Mouse (Mus musculus): ENCODE data around the gene Cdkn2c.
"Not testable (repeated sequence)": the region's sequence is repeated elsewhere in the genome, so short reads cannot be mapped to it uniquely, and the experiment has no call there.

Cdkn2c gene

DNA sequence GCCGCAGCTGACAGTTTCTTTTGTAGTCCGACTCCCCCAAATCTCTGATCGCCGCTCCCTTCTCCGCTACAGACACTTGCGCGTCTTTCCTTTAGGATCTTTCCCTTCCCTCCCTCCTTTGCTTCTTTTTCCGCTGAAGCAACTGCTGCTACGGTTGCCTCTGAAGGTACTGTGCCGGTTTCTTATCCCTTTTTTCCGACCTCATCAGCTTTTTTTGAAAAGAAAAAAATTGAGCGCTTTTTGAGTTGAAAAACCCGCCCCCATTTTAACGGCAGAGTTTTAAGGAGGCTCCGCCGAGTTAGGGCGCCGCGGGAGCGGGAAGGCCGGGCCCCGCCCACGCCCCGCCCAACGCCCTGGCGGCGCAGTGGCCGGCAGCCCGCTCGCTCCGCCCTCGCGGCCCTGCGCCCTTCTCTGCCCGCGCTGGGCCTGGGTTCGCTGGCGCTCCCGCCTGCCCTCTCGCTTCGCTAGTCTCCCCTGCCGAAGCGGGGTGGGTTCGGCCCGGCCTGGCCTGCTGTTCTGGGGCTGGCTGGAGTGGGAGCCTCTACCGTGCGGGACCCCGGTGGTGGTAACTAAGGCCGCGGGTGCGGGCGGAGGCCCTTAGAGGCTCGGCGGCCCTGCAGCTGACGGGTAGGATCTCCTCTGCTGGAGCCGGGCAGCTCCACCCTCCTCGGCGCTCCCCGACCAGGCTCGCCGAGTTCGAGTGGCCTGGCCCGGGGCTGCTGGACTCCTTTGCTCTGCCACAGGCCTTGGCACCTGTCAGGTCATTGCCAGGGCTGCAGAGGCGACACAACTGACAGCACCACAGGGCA is at the start of gene Cdkn2c:
Cdkn2c (minus strand) TSS at position 729 of the 809 bp plus-strand sequence.
- peak; percentile 87 to 88 for DNase-seq (ENCODE audit: low spot score in 2 of 2)

DNA sequence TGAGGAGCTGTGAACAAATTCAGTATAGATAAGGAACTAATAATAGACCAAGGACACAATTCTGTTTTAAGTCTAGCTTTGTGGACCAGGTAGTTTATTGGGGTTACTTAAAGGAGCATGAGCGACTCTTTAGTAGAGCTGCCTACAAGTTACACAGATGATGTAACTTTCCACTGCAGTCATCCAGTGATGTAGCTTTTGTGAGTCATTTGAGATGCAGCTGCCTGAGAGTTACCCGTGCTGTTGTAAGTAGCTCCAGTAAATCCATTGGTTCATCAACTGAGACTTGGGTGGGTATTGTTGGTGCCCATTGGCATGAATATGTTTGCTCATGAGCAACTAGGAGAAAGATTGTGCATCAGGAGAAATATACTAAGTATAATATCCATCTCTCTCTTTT is 38.4 kb upstream of the Cdkn2c start:
- no peak for DNase-seq (ENCODE audit: low spot score in 2 of 2)

DNA sequence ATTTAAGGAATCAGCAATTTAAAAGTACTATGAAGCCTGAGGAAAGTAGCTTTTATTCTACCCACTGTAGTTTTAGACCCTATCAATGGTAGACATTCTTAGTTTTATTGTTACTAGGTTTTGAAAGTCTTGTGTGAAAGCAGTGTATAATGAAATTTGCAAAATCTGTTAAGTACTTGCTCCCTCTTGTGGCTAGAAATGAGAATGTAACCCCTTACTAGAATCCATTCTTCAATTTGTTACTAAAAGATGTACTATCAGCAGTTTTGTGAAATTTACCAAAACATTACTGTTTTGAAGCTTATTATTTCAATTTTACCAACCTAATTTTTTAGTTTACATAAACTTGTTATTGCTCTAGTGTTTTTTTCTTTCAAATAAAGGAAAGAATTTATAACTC is 36.6 kb upstream of the Cdkn2c start:
- DNase-seq (ENCODE audit: low spot score in 2 of 2) = peak in 1 of 2 experiments; percentile 12

DNA sequence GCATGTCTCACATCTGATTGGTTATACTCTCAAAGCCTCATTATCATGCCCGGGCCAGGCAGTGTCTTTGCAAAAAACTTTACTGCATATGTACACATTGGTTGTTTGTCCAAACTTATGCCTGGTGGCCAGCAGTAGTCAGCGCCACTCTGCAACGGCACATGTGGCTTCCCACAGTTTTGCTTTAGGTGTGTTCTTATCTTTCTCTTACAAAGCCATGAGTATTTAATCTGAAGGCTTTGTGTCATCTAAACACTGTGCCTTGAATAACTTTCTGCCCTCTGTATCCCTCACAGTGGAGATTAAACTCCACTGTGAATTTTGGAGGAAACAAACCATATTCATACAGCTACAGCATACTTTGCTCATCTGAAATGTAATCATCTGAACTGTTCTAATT is 33.7 kb upstream of the Cdkn2c start:
- DNase-seq (ENCODE audit: low spot score in 2 of 2) = not testable (repeated sequence)

DNA sequence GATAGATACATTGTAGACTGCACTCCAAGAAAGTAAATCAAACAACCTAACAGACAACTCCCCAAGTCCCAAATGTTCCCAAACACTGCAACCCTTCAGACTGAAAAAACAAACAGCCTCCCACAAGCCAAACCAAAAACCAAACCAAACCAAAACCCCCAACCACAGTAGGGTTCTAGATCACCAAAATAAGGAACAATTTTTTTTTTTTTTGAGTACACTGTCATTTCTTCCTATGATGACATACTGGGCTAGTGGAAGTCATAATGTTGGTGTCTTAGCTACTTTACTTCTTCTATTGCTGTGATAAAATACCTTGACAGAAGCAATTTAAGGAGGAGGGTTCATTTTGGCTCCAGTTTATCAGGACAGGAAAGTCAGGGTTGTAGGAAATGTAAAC is 25.7 kb upstream of the Cdkn2c start:
- DNase-seq (ENCODE audit: low spot score in 2 of 2) = no peak

DNA sequence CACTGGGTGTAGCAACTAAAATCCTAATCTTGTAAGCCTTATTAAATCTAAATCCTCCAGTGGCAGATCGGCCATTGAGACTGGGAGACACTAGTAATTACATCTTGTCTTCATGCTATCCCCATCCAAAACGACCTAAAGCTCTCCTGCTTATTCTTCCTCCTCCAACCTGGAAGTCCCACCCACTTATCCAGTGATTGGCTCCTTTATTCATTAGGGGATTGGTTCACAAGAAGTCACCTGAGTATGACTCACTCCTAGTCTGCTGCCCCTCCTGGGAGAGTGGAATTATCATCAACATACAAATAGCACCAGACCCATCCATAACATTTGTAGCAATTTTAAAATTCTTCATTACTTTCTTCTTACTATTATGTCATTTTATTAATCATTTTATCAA is 16.6 kb upstream of the Cdkn2c start:
- DNase-seq (ENCODE audit: low spot score in 2 of 2) = no peak

DNA sequence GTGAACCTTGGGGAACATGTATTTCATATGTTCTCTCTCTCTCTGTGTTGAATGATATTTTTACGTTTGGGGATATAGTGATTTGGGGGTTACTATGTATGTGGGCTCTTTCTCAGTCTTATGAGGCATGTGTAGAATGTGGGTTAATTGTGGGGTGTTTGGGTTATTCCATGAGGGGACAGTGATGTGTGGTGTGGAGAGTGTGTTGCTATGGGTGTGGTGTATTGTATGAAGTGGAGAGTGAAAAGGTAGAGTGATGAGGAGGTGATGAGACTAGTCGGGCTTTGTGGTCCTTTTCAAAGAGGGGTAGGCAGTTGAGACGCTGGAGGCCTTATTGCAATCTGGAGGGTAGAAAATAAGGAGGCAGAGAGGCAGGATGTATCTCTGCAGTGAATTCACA is 10.2 kb upstream of the Cdkn2c start:
- no peak for DNase-seq (ENCODE audit: low spot score in 2 of 2)

DNA sequence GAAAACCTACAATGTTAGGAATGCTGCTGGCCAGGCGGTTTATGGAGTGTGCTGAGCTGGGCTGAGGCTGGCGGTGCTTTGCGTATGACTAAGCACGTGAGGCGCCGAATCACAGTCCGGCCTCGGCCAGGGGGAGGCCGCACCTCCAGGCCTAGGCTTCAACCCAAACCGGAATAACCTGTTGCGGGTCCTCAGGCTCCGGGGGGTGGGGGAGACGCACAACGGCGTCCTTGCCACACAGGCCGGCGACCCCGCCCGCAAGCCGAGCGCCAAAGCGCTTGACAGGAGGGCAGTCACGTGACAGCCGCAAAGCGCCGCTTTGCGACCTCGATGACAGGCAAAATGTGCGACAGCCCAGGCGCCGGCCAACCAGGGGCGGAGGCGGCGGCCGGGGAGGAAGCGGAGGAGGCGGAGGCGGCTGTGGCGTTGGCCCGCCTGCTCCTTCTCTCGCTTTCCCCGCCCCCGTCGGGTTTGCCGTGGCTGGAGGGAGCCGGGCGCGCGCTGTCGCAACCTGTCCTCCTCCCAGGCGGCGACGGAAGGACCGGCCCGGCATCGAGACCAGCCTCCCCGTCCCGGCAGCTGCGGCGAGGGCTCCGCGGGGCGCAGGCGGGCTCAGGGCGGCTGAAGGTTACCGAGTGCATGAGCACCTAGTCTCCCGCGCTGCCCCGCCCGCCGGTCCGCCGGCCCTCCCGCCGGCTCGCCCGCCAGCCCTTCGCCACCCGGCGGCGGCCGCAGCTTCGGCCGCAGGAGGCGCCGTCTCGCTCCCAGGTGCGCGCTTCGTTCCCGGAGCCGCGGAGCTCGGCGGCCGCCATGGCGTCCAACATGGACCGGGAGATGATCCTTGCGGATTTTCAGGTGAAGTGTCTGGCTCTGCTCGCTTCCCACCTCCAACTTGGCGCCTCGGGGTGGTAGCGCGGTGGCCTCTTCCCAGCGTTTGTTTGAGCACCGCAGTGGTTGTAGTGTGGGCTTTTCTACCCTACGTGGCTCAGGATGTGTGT is 9.5 kb upstream of the Cdkn2c start, which contains the start of gene Faf1:
Faf1 (plus strand) TSS at position 371 of the 998 bp plus-strand sequence.
- peak; percentile 97 to 98 for DNase-seq (ENCODE audit: low spot score in 2 of 2)

DNA sequence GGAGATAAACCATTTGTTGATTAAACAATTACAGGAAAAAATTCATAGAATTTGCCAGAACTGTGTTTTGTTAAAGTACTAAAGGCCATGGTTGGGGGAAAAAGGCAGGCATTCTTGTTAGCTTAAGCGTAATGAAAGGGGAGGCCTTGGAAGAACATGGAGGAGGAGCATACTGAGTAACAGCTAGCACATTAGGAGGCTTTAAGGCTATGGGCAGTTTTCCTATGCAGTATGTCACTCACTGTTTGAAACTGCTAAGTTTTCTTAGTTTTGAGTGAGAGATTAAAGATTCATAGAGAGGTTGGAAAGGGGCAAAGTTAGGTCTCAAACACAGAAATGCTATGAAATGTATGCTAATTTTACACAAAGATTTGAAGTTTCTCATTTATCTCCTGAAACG is 7.1 kb upstream of the Cdkn2c start:
- DNase-seq (ENCODE audit: low spot score in 2 of 2) = no peak

DNA sequence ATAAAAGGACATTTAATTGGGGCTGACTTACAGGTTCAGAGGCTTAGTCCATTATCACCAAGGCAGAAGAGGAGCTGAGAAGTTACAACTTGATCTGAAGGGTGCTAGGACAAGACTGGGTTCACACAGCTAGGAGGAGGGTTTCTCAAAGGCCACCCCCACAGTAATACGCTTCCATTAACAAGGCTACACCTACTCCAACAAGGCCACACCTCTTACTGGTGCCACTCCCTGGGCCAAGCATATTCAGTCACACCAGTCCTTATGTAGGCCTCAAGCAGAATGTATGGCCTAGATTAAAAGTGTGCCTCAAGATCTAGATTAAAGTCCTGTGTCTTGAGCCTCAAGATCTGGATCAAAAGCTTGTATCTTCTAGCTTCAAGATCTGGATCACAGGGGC is 5.0 kb upstream of the Cdkn2c start:
- DNase-seq (ENCODE audit: low spot score in 2 of 2) = no peak

DNA sequence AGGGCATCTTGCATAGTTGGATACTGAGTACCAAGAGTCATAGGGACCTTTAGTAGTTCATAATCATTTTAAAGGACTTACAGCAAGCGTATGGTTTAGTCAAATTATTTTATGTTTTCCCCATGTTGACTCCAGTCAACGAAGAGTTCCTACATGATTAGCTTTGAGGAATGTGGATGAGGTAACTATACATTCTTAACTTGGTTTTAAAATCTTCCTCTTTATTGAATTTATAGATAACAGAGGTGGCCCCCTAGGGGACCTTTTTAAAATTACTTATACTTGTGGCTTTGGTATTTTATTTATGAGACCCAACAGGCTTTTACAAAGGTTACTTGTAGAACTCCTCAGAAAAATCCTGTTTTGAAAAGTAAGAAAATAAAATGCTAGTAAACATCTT is 3.2 kb upstream of the Cdkn2c start:
- peak in 1 of 2 experiments; percentile 34 for DNase-seq (ENCODE audit: low spot score in 2 of 2)

DNA sequence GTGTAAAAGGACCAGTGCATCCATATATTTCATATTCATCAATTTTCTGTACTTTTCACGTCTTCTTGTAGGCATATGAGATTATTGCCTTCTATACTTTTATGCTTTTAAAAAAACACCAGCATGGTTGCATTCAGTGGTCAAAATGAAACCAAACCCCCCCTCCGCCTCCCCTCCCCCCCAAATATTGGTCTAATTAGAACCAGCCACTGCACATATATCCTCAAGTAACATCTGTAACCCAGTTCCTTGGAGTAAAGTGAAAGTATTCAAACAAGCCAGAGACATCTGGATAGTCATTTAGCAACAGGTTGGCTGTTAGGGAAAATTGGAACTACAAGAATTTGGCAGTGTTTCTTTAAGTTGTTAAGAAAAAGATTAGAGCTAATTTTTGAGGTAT is 529 bp upstream of the Cdkn2c start:
- DNase-seq (ENCODE audit: low spot score in 2 of 2) = no peak

DNA sequence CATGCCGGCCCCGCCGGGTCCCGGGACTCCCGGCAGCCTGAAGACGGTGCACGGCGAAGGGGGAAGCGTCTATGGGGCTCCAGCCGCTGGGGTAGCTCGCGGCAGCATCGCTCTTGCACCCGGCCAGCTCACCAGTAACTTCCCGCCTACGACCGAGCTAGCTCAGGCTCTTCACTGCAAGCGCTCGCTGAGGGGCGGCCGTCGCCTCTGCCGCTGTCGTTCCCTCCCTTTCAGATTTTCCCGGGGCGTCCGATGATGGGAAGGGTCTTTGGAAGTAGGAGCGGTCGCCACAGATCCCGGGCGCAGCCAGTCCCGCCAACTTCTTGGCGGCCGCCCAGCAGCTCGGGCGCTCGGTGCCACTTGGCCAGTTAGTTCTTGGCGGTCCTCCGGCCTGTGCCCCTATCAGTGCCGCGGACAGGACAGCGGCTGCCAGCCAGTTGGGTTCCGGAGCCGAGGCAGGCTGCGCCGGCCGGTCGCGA is 968 bp downstream of the Cdkn2c start:
- DNase-seq (ENCODE audit: low spot score in 2 of 2) = peak; percentile 43 to 56

DNA sequence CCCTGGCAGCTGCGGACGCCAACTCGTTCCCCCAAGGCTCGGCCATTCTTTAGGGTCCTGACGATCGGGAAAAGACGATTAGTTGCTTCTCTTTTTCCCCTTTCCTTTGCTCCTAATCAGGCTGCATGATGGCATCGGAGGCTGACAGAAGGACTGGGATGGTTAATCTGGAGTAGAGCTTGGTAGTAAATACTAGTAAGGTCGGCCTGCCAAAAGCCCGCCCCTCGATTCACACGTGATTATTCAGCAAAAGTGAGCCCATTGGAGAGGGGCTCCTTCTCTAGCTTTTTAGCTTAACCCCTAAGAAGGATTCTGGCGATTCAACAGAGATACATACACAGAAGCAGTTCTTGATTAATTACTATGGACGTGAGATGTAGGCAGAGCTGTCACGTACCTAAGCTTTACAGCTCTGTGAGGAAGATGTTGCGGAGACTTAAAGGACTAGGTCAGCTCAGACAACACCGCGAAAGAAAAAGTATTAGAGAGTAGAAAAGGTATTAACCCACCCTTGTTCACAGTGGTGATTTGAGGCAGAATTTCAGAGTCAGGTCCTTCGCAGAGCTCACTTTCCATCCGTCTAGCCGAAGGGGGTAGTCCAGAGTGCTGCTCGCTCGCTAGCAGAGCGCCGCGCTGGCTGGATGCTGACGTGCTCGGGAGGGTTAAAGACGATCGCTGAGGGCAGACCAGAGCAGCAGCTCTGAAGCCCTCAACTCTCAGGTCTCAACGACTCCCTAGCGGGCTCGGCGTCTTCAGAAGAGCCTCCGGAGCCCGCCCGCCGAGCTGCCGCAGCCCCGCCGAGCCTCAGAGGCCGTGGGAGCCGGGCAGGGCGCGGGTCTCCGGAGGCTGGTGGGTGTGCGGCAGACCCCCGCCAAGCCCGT is 1.6 kb downstream of the Cdkn2c start:
- DNase-seq (ENCODE audit: low spot score in 2 of 2) = peak; percentile 61 to 79

DNA sequence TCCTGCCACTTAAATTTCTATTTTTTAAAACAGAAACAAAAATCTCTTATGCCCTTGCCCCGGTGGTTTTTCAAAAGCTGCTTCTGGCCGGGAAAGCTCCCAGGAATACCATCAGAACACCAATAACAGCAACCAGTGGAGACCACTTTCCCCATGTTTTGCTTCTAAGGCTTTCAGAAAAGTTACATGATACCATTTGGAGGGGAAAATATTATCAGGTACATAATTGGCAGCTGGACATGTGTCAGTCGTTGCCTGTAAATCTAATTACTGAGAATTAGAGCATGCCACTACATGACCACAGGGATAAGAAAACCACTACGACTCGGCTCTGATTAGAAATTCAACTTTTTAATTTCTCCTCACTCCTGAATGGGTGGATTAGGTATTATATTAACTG is 2.9 kb downstream of the Cdkn2c start:
- no peak for DNase-seq (ENCODE audit: low spot score in 2 of 2)

DNA sequence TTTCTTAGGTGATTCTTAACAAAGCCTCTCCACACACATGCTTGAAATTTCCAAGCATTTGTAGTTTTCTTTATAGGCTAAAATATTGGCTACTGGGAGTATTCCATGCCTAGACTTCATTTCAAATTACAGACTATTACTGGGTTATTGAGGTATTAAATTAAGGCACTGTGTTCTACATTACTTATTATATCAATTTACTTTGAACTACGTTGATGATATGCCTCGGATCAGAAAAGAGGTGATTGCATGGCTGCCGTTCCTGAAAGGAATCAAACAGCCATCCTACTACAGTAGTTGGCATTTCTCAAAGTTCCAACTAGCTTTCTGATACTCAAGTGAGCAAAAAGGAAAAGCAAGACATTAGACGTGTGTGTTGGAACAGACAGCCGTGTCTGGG is 4.7 kb downstream of the Cdkn2c start:
- DNase-seq (ENCODE audit: low spot score in 2 of 2) = no peak

DNA sequence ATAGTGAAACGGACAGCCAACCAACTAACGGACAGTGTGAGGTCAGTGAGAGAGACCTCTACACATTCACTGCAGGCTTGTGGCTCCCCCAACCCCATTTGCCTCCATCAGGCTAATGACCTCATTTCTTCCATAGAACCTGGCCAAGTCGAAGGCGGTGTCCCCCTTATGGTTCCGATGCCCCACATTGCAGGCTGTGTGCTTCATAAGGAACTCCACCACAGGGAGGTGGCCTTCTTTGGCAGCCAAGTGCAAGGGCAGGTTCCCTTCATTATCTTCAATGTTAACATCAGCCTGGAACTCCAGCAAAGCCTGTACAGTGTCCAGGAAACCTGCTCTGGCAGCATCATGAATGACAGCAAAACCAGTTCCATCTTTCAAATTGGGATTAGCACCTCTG is 5.8 kb downstream of the Cdkn2c start:
- DNase-seq (ENCODE audit: low spot score in 2 of 2) = no peak

DNA sequence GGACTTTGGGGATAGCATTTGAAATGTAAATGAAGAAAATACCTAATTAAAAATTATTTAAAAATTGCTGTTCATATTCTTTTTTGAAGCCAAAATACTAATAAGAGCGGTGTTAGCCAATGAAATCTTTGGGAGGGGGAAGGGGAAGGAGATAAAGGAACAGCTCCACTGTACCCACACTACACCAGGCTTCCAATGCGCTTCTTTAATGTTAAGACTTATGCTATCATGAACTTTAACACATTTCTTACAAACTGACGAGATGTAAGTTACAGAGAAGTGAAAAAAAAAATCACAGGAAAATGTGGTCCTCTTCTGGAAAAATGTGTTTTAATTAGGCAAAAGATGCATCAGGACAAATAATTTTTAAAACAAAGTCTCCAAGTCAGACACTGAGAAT is 6.4 kb downstream of the Cdkn2c start:
- DNase-seq (ENCODE audit: low spot score in 2 of 2) = no peak

DNA sequence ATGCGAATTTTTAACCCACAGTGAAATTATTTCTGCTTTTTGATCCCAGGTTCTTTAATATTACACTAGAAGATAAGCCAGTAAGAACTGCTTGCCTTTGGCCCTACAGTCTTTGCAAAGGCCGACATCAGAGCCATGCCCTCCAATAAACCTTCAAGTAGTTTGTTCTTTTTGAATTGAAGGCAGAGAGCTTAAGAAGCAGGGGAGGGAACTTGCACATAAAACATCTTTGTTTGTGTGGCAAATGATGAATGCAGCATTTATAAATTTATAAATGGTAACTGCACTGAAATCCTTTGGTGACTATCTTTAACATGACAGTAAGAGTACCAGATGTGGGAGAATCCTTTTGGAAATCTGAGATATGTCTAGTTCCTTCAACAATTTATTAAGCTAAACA is 7.4 kb downstream of the Cdkn2c start:
- DNase-seq (ENCODE audit: low spot score in 2 of 2) = no peak

DNA sequence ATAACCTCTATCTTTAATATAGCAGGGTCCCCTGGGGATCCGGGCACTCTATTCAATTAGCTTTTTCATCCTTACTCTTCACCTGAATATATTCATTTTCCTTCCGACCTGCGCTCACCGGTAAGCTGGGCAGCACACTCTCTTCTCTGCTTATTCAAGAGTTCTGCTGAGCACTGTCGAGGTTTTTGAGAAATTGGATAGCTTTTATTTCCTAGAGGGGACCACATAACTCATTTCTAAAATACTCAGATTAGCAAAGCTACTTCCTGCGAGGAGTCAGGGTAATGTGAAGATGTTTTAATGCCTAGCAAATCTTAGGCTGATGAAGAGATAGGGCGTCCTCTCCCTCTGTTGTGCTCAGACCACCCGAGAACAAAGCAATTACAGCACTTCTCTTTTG is 8.2 kb downstream of the Cdkn2c start:
- DNase-seq (ENCODE audit: low spot score in 2 of 2) = no peak

DNA sequence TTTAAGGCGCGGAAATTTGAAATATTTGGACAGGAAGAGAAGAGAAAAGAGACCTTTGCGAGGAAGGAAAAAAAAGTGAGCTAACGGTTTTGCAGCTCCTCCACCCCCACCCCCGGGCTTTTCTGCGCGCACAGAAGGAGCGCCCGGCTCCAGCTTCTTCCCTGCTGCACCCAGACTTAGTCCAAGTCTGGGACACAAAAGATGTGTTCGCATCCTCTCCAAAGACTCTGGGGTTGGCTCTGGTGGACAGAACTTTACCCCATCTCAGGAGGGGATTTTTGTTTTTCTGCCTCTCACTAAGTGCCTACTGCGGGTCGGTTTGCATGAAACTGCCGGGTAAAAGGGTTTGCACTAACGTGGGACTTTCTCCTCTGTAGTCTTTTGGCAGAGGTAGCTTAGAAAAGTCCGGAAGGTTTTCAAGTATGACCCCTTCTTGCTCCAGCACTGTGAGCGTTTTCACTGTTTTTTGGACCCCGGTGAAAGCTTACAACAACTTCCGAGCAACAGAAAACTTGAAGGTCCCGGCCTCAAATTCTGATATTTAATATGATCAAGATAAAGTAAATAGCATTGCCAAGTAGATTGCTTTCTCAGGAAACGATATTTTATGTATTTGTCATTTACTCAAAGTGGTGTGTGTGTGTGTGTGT is 9.0 kb downstream of the Cdkn2c start:
- no peak for DNase-seq (ENCODE audit: low spot score in 2 of 2)
